Mouse (Mus musculus) adrenal gland (tissue): ENCODE measurements around the gene Nceh1.

ENCODE experiments used
- intact Hi-C: fragments of 180-260 bp; cut with DNase I; formaldehyde crosslinking; loops from one replicate; pipeline ENCODE4 v1.15.1; 2025

Nceh1 gene

GRCm38 (mm10) chr3:27222488-27222887 is 39.7 kb downstream of the Nceh1 start:
- intact Hi-C loops = no loop called here

- intact Hi-C loops = no loop called here
These were observed 45.1 kb downstream of the Nceh1 start for GRCm38 (mm10) chr3:27227629-27228453.

- intact Hi-C loops = no loop called here
These were observed 46.0 kb downstream of the Nceh1 start for GRCm38 (mm10) chr3:27228530-27229309.

GRCm38 (mm10) chr3:27233361-27233760 is 50.6 kb downstream of the Nceh1 start:
- intact Hi-C loops = loop anchor here (10.0 kb wide), 1 partner anchor 169 kb away; no protein-coding TSS in a partner anchor

- intact Hi-C loops = loop anchor here (10.0 kb wide), 1 partner anchor 169 kb away; no protein-coding TSS in a partner anchor
These were observed 51.1 kb downstream of the Nceh1 start for GRCm38 (mm10) chr3:27233841-27234240.

- intact Hi-C loops = loop anchor here (5.0 to 10.0 kb wide), 2 partner anchors 108 to 170 kb away; no protein-coding TSS in a partner anchor
These were observed 52.2 kb downstream of the Nceh1 start for GRCm38 (mm10) chr3:27234976-27235375.

- intact Hi-C loops = loop anchor here (1.0 to 10.0 kb wide), 3 partner anchors 55 to 172 kb away; partner anchors contain the start of gene Nceh1
These were observed 54.5 kb downstream of the Nceh1 start for GRCm38 (mm10) chr3:27237226-27237625.

GRCm38 (mm10) chr3:27238563-27238962 is 55.8 kb downstream of the Nceh1 start:
- intact Hi-C loops = loop anchor here (5.0 to 10.0 kb wide), 2 partner anchors 111 to 174 kb away; no protein-coding TSS in a partner anchor

GRCm38 (mm10) chr3:27239568-27239967 is 56.8 kb downstream of the Nceh1 start:
- intact Hi-C loops = loop anchor here (5.0 to 10.0 kb wide), 2 partner anchors 112 to 175 kb away; no protein-coding TSS in a partner anchor

GRCm38 (mm10) chr3:27241864-27242263 is 59.1 kb downstream of the Nceh1 start:
- intact Hi-C loops = no loop called here

- intact Hi-C loops = no loop called here
These were observed 63.4 kb downstream of the Nceh1 start for GRCm38 (mm10) chr3:27246166-27246565.

- intact Hi-C loops = no loop called here
These were observed 65.0 kb downstream of the Nceh1 start for GRCm38 (mm10) chr3:27247785-27248184.

GRCm38 (mm10) chr3:27249030-27249429 is 66.3 kb downstream of the Nceh1 start:
- intact Hi-C loops = no loop called here

- intact Hi-C loops = loop anchor here (5.0 kb wide), 1 partner anchor 216 kb away; no protein-coding TSS in a partner anchor
These were observed 68.2 kb downstream of the Nceh1 start for GRCm38 (mm10) chr3:27250936-27251335.

GRCm38 (mm10) chr3:27258461-27258860 is 75.7 kb downstream of the Nceh1 start:
- intact Hi-C loops = no loop called here

GRCm38 (mm10) chr3:27260393-27260792 is 77.6 kb downstream of the Nceh1 start:
- intact Hi-C loops = no loop called here

- intact Hi-C loops = no loop called here
These were observed 84.6 kb downstream of the Nceh1 start for GRCm38 (mm10) chr3:27267327-27267726.

GRCm38 (mm10) chr3:27267887-27268286 is 85.1 kb downstream of the Nceh1 start:
- intact Hi-C loops = no loop called here

- intact Hi-C loops = no loop called here
These were observed 86.4 kb downstream of the Nceh1 start for GRCm38 (mm10) chr3:27269151-27269550.

- intact Hi-C loops = no loop called here
These were observed 87.6 kb downstream of the Nceh1 start for GRCm38 (mm10) chr3:27270160-27270962.
